Mouse (Mus musculus) heart, postnatal 0 days (tissue): ENCODE measurements around the gene Zfp473. TPM values are rescaled to one million over a fixed set of nuclear protein-coding genes. Genes with fewer than 3 reads are reported as not detected.
A peak's percentile ranks its signal among the peaks of the same experiment; 100 is the strongest.

Source experiments
- ATAC-seq: fragments of 200-750 bp; cut with Nextera tagmentation; 2 replicates; pipeline ENCODE4 v1.8.0; 2017; ENCODE audit warnings: low read depth, moderate number of reproducible peaks, moderate library complexity; ENCODE audit not compliant: insufficient read depth
- DNase-seq: peaks from one replicate; pipeline ENCODE4 v3.0.0-alpha.2; 2016; ENCODE audit warnings: low spot score
- H3K27ac ChIP-seq: fragments of 300-500 bp; sonication (generic); 2 replicates; pipeline ENCODE4 v1.5.1; 2014; ENCODE audit warnings: low read depth, mild to moderate bottlenecking
- H3K27me3 ChIP-seq: fragments of 300-500 bp; sonication (generic); 2 replicates; pipeline ENCODE4 v1.6.1; 2014; ENCODE audit warnings: low read length, mixed read lengths; ENCODE audit not compliant: control insufficient read depth, insufficient read depth
- H3K36me3 ChIP-seq: fragments of 300-500 bp; sonication (generic); replicated peaks from 2 replicates; pipeline ENCODE4 v1.6.1; 2014; ENCODE audit warnings: low read length, mixed read lengths; ENCODE audit not compliant: control insufficient read depth, insufficient read depth
- H3K4me1 ChIP-seq: fragments of 300-500 bp; sonication (generic); 2 replicates; pipeline ENCODE4 v1.6.1; 2014; ENCODE audit warnings: antibody characterized with exemption; ENCODE audit not compliant: control insufficient read depth, insufficient read depth
- H3K4me2 ChIP-seq: fragments of 300-500 bp; sonication (generic); 2 replicates; pipeline ENCODE4 v1.6.1; 2014; ENCODE audit warnings: low read depth, mild to moderate bottlenecking, low read length, moderate library complexity
- H3K4me3 ChIP-seq: fragments of 300-500 bp; sonication (generic); 2 replicates; pipeline ENCODE4 v1.5.1; 2014; ENCODE audit warnings: low read depth, low read length
- H3K9ac ChIP-seq: fragments of 300-500 bp; sonication (generic); replicated peaks from 2 replicates; pipeline ENCODE4 v1.6.1; 2014; ENCODE audit warnings: low read depth, low read length, mixed read lengths
- H3K9me3 ChIP-seq: fragments of 300-500 bp; sonication (generic); replicated peaks from 2 replicates; pipeline ENCODE4 v1.6.1; 2016; ENCODE audit warnings: low read length; ENCODE audit not compliant: control insufficient read depth
- CTCF ChIP-seq: IDR thresholded peaks from 2 replicates; pipeline ENCODE4 v1.5.1; 2016; ENCODE audit warnings: antibody characterized with exemption, control low read depth, low read depth
- EP300 ChIP-seq: IDR thresholded peaks from 2 replicates; pipeline ENCODE4 v1.6.1; 2016; ENCODE audit warnings: antibody characterized with exemption, low read depth
- WGBS: fragments of 180-500 bp; shearing (Covaris S2); extraction: QIAGEN DNeasy Blood & Tissue Kit; methylation state at CpG from one replicate; pipeline ENCODE4 v1.1.7; 2014; 5-methylcytosine and 5-hydroxymethylcytosine counted together
- polyA plus RNA-seq: library from polyadenylated mRNA; unstranded; fragments of >200 nt; fragmentation: Nextera tagmentation; extraction: Ambion mirVana; gene quantifications from 2 replicates; pipeline ENCODE4 v1.2.1, GENCODE M21; 2015
- total RNA-seq: library from RNA; depleted of rRNA; stranded (reverse); fragments of >200 nt; gene quantifications from 2 replicates; pipeline ENCODE4 v1.2.3, GENCODE M21; 2014; ENCODE audit warnings: low replicate concordance

Zfp473 gene
- total and polyA plus RNA-seq, 2 experiments from 2014 or later = 0.15 to 0.46 TPM

DNA sequence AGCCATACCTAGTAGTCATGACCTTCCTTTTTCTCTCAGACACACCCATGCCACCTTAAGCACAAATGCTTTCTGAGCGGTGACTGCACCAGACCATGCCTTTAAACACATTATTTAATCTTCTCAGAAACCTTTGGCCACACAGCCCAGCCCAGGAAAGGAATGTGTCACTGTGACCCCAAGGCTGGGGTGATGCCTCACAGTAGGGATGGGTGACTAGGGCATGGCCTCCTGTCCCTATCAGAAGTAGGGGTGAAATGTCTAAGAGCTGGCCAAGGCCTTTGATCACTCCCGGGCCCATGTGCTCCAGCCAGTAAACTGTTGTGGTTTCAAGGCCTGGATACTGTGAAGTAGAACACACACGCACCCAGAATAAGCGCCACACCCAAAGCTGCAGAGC lies 55.6 kb downstream of the Zfp473 start:
- DNase-seq = no peak
- 82% methylated on average over 4 of the region's 4 CpGs for WGBS
- no peak for ATAC-seq

DNA sequence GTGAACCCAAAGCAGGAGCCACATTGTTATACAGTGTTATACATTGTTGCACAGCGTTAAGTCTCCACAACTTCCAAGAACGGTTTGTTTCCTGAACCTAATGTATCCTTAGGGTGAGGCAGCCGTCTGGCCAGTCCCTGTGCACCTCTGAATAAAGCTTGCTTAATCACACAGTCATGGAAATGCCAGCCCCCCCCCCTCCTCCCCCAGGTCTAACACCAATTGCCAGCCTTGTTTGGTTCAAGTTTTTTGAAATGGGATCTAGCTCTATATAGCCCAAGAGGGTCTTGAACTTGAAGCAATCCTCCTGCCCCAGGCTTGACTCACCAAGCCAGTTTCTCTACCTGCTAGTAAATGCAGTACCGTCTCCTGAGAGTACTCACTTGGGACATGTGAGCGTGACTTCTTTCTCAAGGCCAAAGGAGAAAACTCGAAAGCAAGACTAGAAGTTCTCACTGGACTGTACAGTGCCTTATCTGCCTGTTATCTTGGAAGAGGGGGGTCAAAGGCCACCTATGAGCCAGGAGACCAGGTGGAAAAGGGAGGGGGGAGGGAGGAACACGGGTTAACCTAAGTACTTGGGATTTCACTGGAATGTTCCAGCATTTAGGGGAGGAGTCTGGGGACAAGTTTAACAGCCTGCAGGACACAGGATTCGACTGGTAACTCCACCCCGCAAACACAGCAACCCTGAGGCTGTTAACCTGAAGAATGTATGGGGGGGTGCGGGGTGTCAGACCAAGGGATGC lies 57.2 kb downstream of the Zfp473 start:
- Histone ChIP-seq H3K27me3 (no peaks in the 10 kb centered on the region), H3K4me1 (0 out of 2 replicates have a peak, but pooled peaks cover 9% of the 10 kb centered on the region), H3K36me3 (no peaks in the 10 kb centered on the region), H3K4me2 (no peak overlapping the region), H3K9ac (no peak overlapping the region), H3K9me3 (no peaks in the 10 kb centered on the region), H3K4me3 (no peak overlapping the region), H3K27ac (no peak overlapping the region)
- no peak for TF ChIP-seq CTCF
- no peak for TF ChIP-seq EP300
- DNase-seq (no peak), ATAC-seq (no peak)
- 63% methylated on average over 10 of the region's 10 CpGs for WGBS

More for the DNA sequence above, 55.6 kb downstream of the Zfp473 start:
- Histone ChIP-seq H3K27me3 (no peaks in the 10 kb centered on the region), H3K4me2 (no peak overlapping the region), H3K9ac (no peak overlapping the region), H3K4me3 (no peak overlapping the region), H3K36me3 (no peaks in the 10 kb centered on the region), H3K9me3 (no peaks in the 10 kb centered on the region), H3K4me1 (0 out of 2 replicates have a peak, but pooled peaks cover 9% of the 10 kb centered on the region), H3K27ac (no peak overlapping the region)
- TF ChIP-seq EP300 (no peak), CTCF (no peak)

DNA sequence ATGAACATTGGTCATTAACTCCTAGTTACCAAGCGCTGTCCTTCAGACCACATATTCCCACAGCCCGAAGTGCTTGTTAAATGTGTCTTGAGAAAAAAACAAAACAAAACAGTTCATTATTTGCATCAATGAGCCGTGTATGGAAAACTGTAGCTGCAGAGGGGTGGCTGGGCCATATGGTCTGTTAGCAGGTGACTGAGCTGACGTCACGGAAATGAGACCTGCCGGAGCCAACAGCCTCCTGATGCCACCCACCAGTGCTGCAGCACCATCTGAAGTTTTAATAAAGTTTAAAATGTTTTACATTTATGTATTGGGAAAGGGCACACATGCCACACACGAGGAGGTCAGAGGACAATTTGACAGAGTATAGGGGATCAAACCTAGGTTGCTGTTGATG lies 61.5 kb downstream of the Zfp473 start:
- no peak for TF ChIP-seq CTCF
- TF ChIP-seq EP300 = no peak
- no peak overlapping the region for H3K9ac ChIP-seq
- no peak overlapping the region for H3K27ac ChIP-seq
- no peaks in the 10 kb centered on the region for H3K36me3 ChIP-seq
- DNase-seq (no peak), ATAC-seq (no peak)
- H3K4me2 ChIP-seq = no peak overlapping the region
- H3K9me3 ChIP-seq = no peaks in the 10 kb centered on the region
- WGBS = 85% methylated on average over 7 of the region's 7 CpGs
- H3K4me1 ChIP-seq = no peaks in the 10 kb centered on the region
- no peak overlapping the region for H3K4me3 ChIP-seq
- H3K27me3 ChIP-seq = no peaks in the 10 kb centered on the region

DNA sequence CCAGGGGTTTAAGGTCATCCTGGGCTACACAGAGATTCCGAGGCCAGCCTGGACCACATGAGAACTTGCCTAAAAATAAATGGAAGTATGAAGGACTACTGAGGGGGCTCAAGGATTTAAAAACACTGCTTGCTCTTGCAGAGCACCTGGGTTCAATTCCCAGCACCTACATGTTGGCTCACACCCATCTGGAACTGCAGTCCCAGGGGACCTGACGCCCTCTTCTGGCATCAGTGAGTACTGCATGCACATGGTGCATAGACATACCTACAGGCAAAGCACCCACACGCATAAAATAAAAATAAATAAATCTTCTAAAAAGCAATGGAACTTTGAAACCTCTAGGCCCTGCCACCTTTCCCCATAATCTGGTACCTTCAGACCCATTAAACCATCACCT lies 62.0 kb downstream of the Zfp473 start:
- peak; percentile 15; the same call in 1 of the 2 replicates for TF ChIP-seq CTCF
- no peak for TF ChIP-seq EP300
- no peak overlapping the region for H3K4me3 ChIP-seq
- no peak overlapping the region for H3K9ac ChIP-seq
- DNase-seq (no peak), ATAC-seq (no peak)
- no peak overlapping the region for H3K27ac ChIP-seq
- H3K4me1 ChIP-seq = no peaks in the 10 kb centered on the region
- H3K27me3 ChIP-seq = no peaks in the 10 kb centered on the region
- 67% methylated on average over 3 of the region's 3 CpGs for WGBS
- no peaks in the 10 kb centered on the region for H3K36me3 ChIP-seq
- H3K4me2 ChIP-seq = no peak overlapping the region
- no peaks in the 10 kb centered on the region for H3K9me3 ChIP-seq

DNA sequence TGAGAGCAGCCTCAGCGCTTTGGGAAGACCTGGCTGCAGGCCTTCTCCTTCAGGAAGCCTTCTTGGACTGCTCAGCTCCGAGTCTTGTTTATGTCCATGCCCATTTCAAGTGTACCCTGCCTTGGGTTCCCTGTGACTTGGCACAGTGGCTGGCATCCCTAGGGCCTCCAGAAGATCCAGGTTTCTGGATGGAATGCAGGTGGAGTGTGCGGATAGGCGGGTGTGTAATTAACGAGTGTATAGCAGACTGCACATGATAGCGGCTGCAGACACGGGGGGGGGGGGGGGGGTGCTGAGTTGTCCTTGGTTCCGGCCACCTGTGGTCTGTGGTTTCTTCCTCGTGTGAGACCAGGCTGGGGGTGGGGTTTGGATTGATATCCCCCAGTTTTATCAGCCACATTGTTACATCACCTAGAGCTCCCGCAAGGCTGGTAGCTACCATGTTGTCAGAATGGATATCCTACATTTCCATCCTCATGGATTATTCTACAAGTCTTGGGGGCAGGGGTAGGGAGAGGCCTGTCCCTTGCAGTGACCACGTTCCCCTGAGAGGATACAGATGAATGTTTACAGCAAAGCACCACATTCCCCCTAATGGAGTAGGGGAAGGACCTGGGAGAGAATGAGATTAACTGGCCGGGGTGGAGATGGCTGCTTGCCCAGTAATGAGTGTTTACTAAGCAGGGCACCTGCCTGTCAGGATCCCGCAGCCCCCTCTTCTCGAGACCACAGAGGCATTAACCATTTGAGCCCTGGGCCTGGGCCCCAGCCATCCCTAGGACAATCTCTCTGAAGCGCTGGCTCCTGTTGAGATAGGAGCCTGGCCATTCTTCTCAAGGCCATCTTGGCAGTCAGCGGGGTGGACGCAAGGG lies 65.1 kb downstream of the Zfp473 start:
- Histone ChIP-seq H3K4me2 (no peak overlapping the region), H3K9me3 (0 out of 2 replicates have a peak, but pooled peaks cover 2% of the 10 kb centered on the region), H3K36me3 (no peaks in the 10 kb centered on the region), H3K27me3 (no peaks in the 10 kb centered on the region), H3K4me3 (no peak overlapping the region), H3K9ac (no peak overlapping the region), H3K4me1 (no peaks in the 10 kb centered on the region), H3K27ac (0 out of 2 replicates have a peak overlapping the region, but pooled peaks have one; percentile 1)
- TF ChIP-seq CTCF = no peak
- ATAC-seq = peak; percentile 75
- 45% methylated on average over 15 of the region's 17 CpGs for WGBS
- DNase-seq = peak; percentile 60
